Mouse (Mus musculus) heart, postnatal 0 days (tissue): Measurements from ENCODE around the gene Prdm16.

Experiments
- CTCF ChIP-seq: IDR thresholded peaks from 2 replicates; pipeline ENCODE4 v1.5.1; 2016; ENCODE audit warnings: antibody characterized with exemption, control low read depth, low read depth
- EP300 ChIP-seq: IDR thresholded peaks from 2 replicates; pipeline ENCODE4 v1.6.1; 2016; ENCODE audit warnings: antibody characterized with exemption, low read depth

DNA sequence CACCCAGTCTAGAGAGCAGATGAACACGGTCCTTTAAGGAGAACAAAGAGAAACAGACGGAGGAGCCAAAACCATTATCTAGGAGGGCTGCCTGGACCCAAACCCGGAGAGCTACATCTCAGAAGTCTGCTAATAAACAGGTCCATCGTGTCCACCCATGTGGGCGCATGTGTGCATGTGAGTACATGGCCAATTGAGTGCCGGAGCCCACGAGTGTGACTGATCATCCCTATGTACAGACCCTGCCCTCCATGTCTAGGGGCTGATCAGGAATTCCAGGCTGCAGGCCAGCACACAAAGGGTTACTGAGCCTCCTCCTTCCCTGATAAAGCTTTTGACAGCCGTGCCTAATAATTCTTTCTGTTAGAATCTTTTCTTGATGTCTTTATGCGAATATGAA, 136.0 kb downstream of the Prdm16 start:
- TF ChIP-seq EP300 (no peak), CTCF (no peak)
